17 mouse cellular contexts compared by ENCODE assay signal in genomic region chr4:64622771-64623170, GRCm38 (mm10).
"Had no signal": no experiment of that assay in that cellular context is flagged by ENCODE, and none has a peak within 500 bp of the region (broad histone marks: within the 10 kb centered on the region; RNA-seq: fewer than 3 reads in every experiment).

No protein-coding gene starts in this region.

- DNase-seq: cerebellum, adult 2 months; cerebellum, adult 8-10 months; cerebellum, adult 9-10 months; cerebellum, adult 9-11 months; cerebellum, postnatal 14 days; cerebellum, postnatal 25 days; cerebellum, postnatal 36 days; embryo, embryonic 11 days; forebrain, postnatal 0 days; gastrocnemius, adult 2 months; gastrocnemius, postnatal 10 days; gastrocnemius, postnatal 14 days; gastrocnemius, postnatal 25 days; gastrocnemius, postnatal 36 days; heart, adult 11 months; heart, adult 18-20 months; heart, adult 2 months had no signal
